Mouse (Mus musculus) heart, embryonic 13.5 days (tissue): ENCODE measurements around the gene Dpy19l2. TPM values are rescaled to one million over a fixed set of nuclear protein-coding genes. Genes with fewer than 3 reads are reported as not detected.
A peak's percentile ranks its signal among the peaks of the same experiment; 100 is the strongest.
"Not testable (repeated sequence)": the region's sequence is repeated elsewhere in the genome, so short reads cannot be mapped to it uniquely, and the experiment has no call there.

ENCODE experiments used
- ATAC-seq: fragments of 200-750 bp; cut with Nextera tagmentation; 2 replicates; pipeline ENCODE4 v1.8.0; 2017; ENCODE audit warnings: moderate TSS enrichment; ENCODE audit not compliant: insufficient number of reproducible peaks, low FRiP score, low TSS enrichment; ENCODE audit errors: extremely low read depth
- H3K27ac ChIP-seq: fragments of 300-500 bp; sonication (generic); replicated peaks from 2 replicates; pipeline ENCODE4 v1.5.1; 2015; ENCODE audit warnings: moderate library complexity, mild to moderate bottlenecking, inconsistent platforms
- H3K27me3 ChIP-seq: fragments of 300-500 bp; sonication (generic); replicated peaks from 2 replicates; pipeline ENCODE4 v1.6.1; 2015; ENCODE audit warnings: mild to moderate bottlenecking, inconsistent platforms
- H3K36me3 ChIP-seq: fragments of 300-500 bp; sonication (generic); 2 replicates; pipeline ENCODE4 v1.6.1; 2015; ENCODE audit warnings: mild to moderate bottlenecking, inconsistent platforms
- H3K4me1 ChIP-seq: fragments of 300-500 bp; sonication (generic); 2 replicates; pipeline ENCODE4 v1.6.1; 2015; ENCODE audit warnings: inconsistent platforms
- H3K4me2 ChIP-seq: fragments of 300-500 bp; sonication (generic); 2 replicates; pipeline ENCODE4 v1.6.1; 2015; ENCODE audit warnings: inconsistent platforms, mild to moderate bottlenecking, moderate library complexity
- H3K4me3 ChIP-seq: fragments of 300-500 bp; sonication (generic); 2 replicates; pipeline ENCODE4 v1.5.1; 2015; ENCODE audit warnings: moderate library complexity, mild to moderate bottlenecking, inconsistent platforms
- H3K9ac ChIP-seq: fragments of 300-500 bp; sonication (generic); 2 replicates; pipeline ENCODE4 v1.6.1; 2015; ENCODE audit warnings: inconsistent platforms, mild to moderate bottlenecking, moderate library complexity
- H3K9me3 ChIP-seq: fragments of 300-500 bp; sonication (generic); 2 replicates; pipeline ENCODE4 v1.6.1; 2016; ENCODE audit warnings: inconsistent platforms
- WGBS: fragments of 180-500 bp; shearing (Covaris S2); methylation state at CpG from one replicate; pipeline ENCODE4 v1.1.7; 2015; ENCODE audit warnings: mixed read lengths; 5-methylcytosine and 5-hydroxymethylcytosine counted together
- polyA plus RNA-seq: library from polyadenylated mRNA; unstranded; fragments of >200 nt; fragmentation: Nextera tagmentation; extraction: Ambion mirVana; gene quantifications from 2 replicates; pipeline ENCODE4 v1.2.1, GENCODE M21; 2015

Gene Dpy19l2
- 0.06 and 0.21 TPM in 2 replicates for polyA plus RNA-seq

- H3K27ac ChIP-seq, result no peak within 1 kb of the TSS
- H3K4me1 ChIP-seq, result peaks cover 14% of the 10 kb centered on the region
Observed at GRCm38 (mm10) chr9:24695700-24696404, at the start of gene Dpy19l2. Gene Dpy19l2, minus strand, starts transcription at chr9:24696293.

DNA sequence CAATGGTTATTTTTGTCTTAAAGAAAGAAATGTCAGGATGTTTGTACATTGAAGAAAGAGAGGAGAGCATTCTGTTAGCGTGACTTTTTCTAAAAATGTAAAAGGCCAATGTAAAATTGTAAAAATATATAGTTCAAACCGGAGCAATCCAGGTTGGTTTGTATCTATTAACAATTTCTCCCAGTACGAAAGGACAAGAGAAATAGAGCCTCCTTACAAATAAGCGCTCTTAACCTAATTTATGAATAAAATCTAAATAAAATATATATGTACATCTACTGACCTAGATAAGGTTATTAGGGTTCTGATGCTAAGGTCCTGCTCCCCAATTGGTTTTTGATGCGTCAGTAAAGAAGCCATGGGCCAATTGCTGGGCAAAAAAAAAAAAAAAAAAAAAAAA is 48.9 kb upstream of the Dpy19l2 start:
- Histone ChIP-seq H3K9me3 (no peaks in the 10 kb centered on the region), H3K4me1 (peaks cover 55% of the 10 kb centered on the region), H3K27ac (no peak overlapping the region), H3K4me3 (no peak overlapping the region), H3K27me3 (no peaks in the 10 kb centered on the region), H3K4me2 (no peak overlapping the region), H3K36me3 (peaks cover 98% of the 10 kb centered on the region), H3K9ac (no peak overlapping the region)
- whole genome bisulfite sequencing, result 86% methylated on average over 5 of the region's 5 CpGs
- ATAC-seq, result no peak

More at GRCm38 (mm10) chr9:24695700-24696404, at the start of gene Dpy19l2:
- H3K36me3 ChIP-seq, result no peaks in the 10 kb centered on the region
- H3K4me3 ChIP-seq, result peak within 1 kb of the TSS; percentile 63
- peaks cover 16% of the 10 kb centered on the region for H3K27me3 ChIP-seq
- peaks cover 6% of the 10 kb centered on the region for H3K9me3 ChIP-seq
- H3K4me2 ChIP-seq, result peak within 1 kb of the TSS; percentile 99
- ATAC-seq, result peak; percentile 51; the same call in 1 of the 2 replicates
- WGBS, result under 1% methylated on average over 45 of the region's 45 CpGs
- H3K9ac ChIP-seq, result peak within 1 kb of the TSS; percentile 80

DNA sequence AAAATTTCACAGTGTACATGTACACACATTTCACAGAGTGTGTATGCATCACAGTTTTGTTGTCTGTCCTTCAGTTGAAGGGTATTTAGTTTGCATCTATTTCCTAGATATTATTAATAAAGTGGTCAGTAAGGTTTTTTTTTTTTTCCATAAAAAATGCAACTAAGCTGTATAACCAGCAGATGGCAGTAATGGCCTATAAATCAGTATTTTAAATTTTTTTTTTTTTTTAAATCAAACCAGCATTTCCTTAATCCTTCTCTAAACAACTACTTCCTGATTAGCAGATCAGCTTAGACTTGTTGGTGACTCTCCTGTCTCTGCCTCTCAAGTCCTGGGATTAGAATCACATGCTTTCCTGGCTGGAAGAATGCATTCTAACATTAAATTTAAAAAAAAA is 5.2 kb upstream of the Dpy19l2 start:
- no peak overlapping the region for H3K4me2 ChIP-seq
- H3K9ac ChIP-seq, result no peak overlapping the region
- peaks cover 4% of the 10 kb centered on the region; the same call in 1 of the 2 replicates for H3K4me1 ChIP-seq
- H3K27me3 ChIP-seq, result peaks cover 6% of the 10 kb centered on the region; the same call in 1 of the 2 replicates
- peaks cover 8% of the 10 kb centered on the region for H3K9me3 ChIP-seq
- H3K36me3 ChIP-seq, result no peaks in the 10 kb centered on the region
- ATAC-seq, result no peak
- no peak overlapping the region for H3K27ac ChIP-seq
- no peak overlapping the region for H3K4me3 ChIP-seq

- Histone ChIP-seq H3K4me2 (peak overlapping the region; percentile 99), H3K9ac (peak overlapping the region; percentile 80; the same call in 1 of the 2 replicates), H3K4me3 (peak overlapping the region; percentile 63), H3K27ac (no peak overlapping the region), H3K4me1 (peaks cover 14% of the 10 kb centered on the region), H3K27me3 (peaks cover 16% of the 10 kb centered on the region), H3K9me3 (peaks cover 6% of the 10 kb centered on the region), H3K36me3 (no peaks in the 10 kb centered on the region)
- no peak for ATAC-seq
- WGBS, result 13% methylated on average over 9 of the region's 9 CpGs
Observed at GRCm38 (mm10) chr9:24696405-24696778, 299 bp upstream of the Dpy19l2 start.

GRCm38 (mm10) chr9:24637341-24637740 is 58.8 kb downstream of the Dpy19l2 start:
- H3K9me3 ChIP-seq, H3K36me3 ChIP-seq, H3K4me3 ChIP-seq, ATAC-seq, H3K27me3 ChIP-seq, H3K4me2 ChIP-seq, H3K9ac ChIP-seq, H3K4me1 ChIP-seq, H3K27ac ChIP-seq: not testable (repeated sequence)
- WGBS, result 30% methylated on average over 2 of the region's 2 CpGs

DNA sequence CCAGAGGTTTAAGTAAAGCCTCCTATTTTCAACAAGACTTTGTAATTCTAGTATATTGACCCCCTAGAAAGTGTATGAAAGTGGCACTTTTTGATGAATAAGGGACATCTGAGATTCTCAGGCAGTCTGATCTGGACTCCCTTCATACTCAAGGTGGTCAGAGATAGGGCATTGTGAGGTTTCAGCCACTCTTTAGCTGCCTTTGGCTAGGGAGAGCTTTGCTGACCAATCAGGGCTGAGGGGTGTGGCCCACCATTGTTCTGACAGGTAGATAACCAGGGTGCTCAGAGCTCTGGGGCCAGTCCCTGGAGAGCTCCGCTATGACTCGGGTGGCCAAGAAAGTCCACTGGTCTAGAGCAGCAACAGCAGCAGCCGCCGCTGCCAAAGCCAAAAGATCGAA is 71.2 kb downstream of the Dpy19l2 start, which contains the start of gene Cypt4:
Cypt4 (plus strand) TSS at position 301 of the 400 bp plus-strand sequence.
- Histone ChIP-seq H3K9ac (no peak within 1 kb of the TSS), H3K4me1 (no peaks in the 10 kb centered on the region), H3K4me2 (no peak within 1 kb of the TSS), H3K27ac (no peak within 1 kb of the TSS), H3K27me3 (no peaks in the 10 kb centered on the region), H3K9me3 (no peaks in the 10 kb centered on the region), H3K36me3 (no peaks in the 10 kb centered on the region), H3K4me3 (no peak within 1 kb of the TSS)
- no peak for ATAC-seq
- WGBS, result 88% methylated on average over 5 of the region's 5 CpGs

DNA sequence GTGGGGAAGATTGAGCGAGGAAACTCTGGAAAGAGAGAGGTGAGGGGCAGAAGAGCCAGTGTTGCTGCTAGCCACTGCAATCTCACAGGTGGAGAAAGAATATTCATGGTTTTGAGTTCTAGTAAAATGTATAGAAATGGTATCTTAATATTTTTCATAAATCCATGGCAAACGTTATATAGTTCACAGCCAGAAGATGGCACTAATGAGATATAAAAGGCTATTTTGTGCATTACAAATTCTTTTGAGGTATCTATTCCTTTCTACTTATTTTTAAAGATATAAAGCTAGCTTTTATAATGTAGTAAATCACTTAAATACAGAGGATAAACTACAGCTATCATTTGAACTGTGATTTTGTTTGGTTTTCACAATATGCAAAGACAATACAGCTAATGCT is 157.9 kb downstream of the Dpy19l2 start:
- Histone ChIP-seq H3K4me1 (no peaks in the 10 kb centered on the region), H3K9ac (no peak overlapping the region), H3K4me2 (no peak overlapping the region), H3K27me3 (no peaks in the 10 kb centered on the region), H3K36me3 (no peaks in the 10 kb centered on the region), H3K9me3 (no peaks in the 10 kb centered on the region), H3K4me3 (no peak overlapping the region), H3K27ac (no peak overlapping the region)
- ATAC-seq, result no peak
- 30% methylated on average over 2 of the region's 2 CpGs for WGBS

GRCm38 (mm10) chr9:24516575-24517139 is 179.4 kb downstream of the Dpy19l2 start:
- H3K4me2 ChIP-seq, result no peak overlapping the region
- H3K4me1 ChIP-seq, result no peaks in the 10 kb centered on the region
- WGBS, result 53% methylated on average over 10 of the region's 10 CpGs
- H3K27me3 ChIP-seq, result no peaks in the 10 kb centered on the region
- no peak overlapping the region for H3K9ac ChIP-seq
- no peak overlapping the region for H3K27ac ChIP-seq
- H3K4me3 ChIP-seq, result no peak overlapping the region
- no peaks in the 10 kb centered on the region for H3K9me3 ChIP-seq
- ATAC-seq, result no peak
- H3K36me3 ChIP-seq, result no peaks in the 10 kb centered on the region

GRCm38 (mm10) chr9:24514078-24514469 is 182.0 kb downstream of the Dpy19l2 start:
- Histone ChIP-seq H3K9ac (no peak overlapping the region), H3K27me3 (no peaks in the 10 kb centered on the region)
- no peak for ATAC-seq

DNA sequence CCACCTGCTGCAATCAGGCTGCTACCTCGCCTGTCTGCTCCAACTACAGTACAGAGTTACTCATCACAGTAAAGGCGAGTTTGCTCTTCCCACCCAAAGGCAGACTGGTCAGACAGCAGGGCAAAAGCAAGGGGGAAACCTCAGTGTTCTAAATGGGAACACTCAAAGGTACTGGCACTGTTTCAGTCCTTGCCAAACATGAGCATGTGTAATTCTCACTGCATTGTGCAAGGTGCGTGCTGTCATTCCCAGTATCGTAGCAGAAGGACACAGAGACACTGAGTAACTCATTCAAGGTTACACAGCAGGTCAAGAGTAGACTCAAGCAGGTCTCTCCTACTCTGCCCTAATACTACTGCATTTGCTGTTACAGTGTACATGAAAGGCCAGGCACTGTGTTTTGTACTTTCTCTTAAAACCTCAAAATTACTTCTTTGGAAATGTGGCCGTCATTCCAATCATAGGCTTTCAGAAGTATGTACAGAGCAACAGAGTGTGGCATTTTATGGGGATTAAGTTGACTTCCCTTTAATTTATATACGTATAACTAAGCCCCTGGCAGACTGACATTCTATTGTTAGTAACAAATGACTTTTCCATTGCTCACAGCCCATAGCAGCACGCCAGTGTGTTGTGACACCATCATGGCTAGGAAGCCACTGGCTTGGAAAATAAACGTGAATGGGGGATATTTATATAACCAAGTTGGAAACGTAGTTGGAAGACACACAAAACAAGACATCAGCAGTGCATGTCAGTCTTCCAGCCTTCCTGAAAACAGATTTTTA is 182.6 kb downstream of the Dpy19l2 start:
- Histone ChIP-seq H3K27me3 (no peaks in the 10 kb centered on the region), H3K4me3 (no peak overlapping the region), H3K9ac (no peak overlapping the region), H3K4me2 (no peak overlapping the region), H3K27ac (no peak overlapping the region), H3K36me3 (no peaks in the 10 kb centered on the region), H3K4me1 (no peaks in the 10 kb centered on the region), H3K9me3 (no peaks in the 10 kb centered on the region)
- WGBS, result 66% methylated on average over 9 of the region's 9 CpGs
- no peak for ATAC-seq

More at GRCm38 (mm10) chr9:24514078-24514469, 182.0 kb downstream of the Dpy19l2 start:
- Histone ChIP-seq H3K4me1 (no peaks in the 10 kb centered on the region), H3K4me3 (no peak overlapping the region), H3K27ac (no peak overlapping the region), H3K9me3 (no peaks in the 10 kb centered on the region), H3K4me2 (no peak overlapping the region), H3K36me3 (no peaks in the 10 kb centered on the region)
- WGBS, result 69% methylated on average over 5 of the region's 5 CpGs

DNA sequence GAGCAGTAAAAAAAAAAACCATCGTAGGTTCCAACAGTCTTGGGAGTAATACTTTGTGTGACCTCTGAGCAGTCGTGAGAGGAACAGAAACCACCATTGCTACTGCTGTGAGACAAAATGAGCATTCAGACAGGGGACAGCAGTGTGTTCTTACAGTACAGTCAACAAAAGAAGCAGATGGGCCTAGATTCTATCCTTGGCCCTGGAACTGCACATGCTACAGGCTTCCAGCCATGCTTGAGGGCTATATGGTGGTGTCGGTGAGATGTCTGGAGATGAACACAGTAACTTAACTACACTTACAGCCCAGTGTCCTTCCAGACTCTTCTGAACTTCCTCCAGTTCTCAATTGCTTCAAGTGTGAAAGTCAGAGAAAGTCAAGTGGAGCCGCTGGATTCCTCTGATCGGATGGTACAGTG is 184.0 kb downstream of the Dpy19l2 start:
- H3K9ac ChIP-seq, result no peak overlapping the region
- H3K4me1 ChIP-seq, result no peaks in the 10 kb centered on the region
- H3K9me3 ChIP-seq, result no peaks in the 10 kb centered on the region
- WGBS, result 79% methylated on average over 5 of the region's 5 CpGs
- H3K4me3 ChIP-seq, result no peak overlapping the region
- no peak overlapping the region for H3K4me2 ChIP-seq
- no peaks in the 10 kb centered on the region for H3K36me3 ChIP-seq
- no peaks in the 10 kb centered on the region for H3K27me3 ChIP-seq
- ATAC-seq, result no peak
- H3K27ac ChIP-seq, result no peak overlapping the region
